ENCODE assay signal across 29 mouse cellular contexts in genomic region chr16:24041403-24041802, GRCm38 (mm10). TPM values are rescaled to one million over a fixed set of nuclear protein-coding genes. Genes with fewer than 3 reads are reported as not detected.
"Had no signal": no experiment of that assay in that cellular context is flagged by ENCODE, and none has a peak within 500 bp of the region (broad histone marks: within the 10 kb centered on the region; RNA-seq: fewer than 3 reads in every experiment).

No protein-coding gene starts in this region.

- H3K36me3 ChIP-seq: liver, embryonic 15.5 days; lung, embryonic 15.5 days; midbrain, embryonic 13.5 days; midbrain, embryonic 15.5 days; neural tube, embryonic 12.5 days; stomach, embryonic 15.5 days had no signal

- H3K9ac ChIP-seq: liver, embryonic 15.5 days; liver, postnatal 0 days; lung, embryonic 15.5 days; midbrain, embryonic 13.5 days; midbrain, embryonic 15.5 days; neural tube, embryonic 12.5 days; stomach, embryonic 15.5 days had no signal

- H3K4me3 ChIP-seq: liver, embryonic 15.5 days; lung, embryonic 15.5 days; megakaryocyte, embryonic 14.5 days; midbrain, embryonic 13.5 days; midbrain, embryonic 15.5 days; neural tube, embryonic 12.5 days; stomach, embryonic 15.5 days had no signal

- H3K4me1 ChIP-seq: liver, embryonic 15.5 days; lung, embryonic 15.5 days; megakaryocyte, embryonic 14.5 days; midbrain, embryonic 13.5 days; midbrain, embryonic 15.5 days; neural tube, embryonic 12.5 days; stomach, embryonic 15.5 days had no signal

- H3K27me3 ChIP-seq: liver, embryonic 15.5 days; lung, embryonic 15.5 days; midbrain, embryonic 13.5 days; midbrain, embryonic 15.5 days; neural tube, embryonic 12.5 days; stomach, embryonic 15.5 days had no signal

- ATAC-seq: liver, postnatal 0 days; lung, postnatal 0 days; midbrain, embryonic 13.5 days; midbrain, embryonic 15.5 days had no signal

- DNase-seq: liver, postnatal 0 days; lung, adult 2 months; lung, postnatal 14 days; lung, postnatal 36 days; retina, postnatal 1 day; right cerebral cortex, adult 18-20 months; right cerebral cortex, postnatal 25 days; right cerebral cortex, postnatal 4 days; thymus, adult 2 months; thymus, postnatal 25 days; thymus, postnatal 4 days had no signal

- H3K27ac ChIP-seq: liver, embryonic 15.5 days; lung, embryonic 15.5 days; macrophage; midbrain, embryonic 13.5 days; midbrain, embryonic 15.5 days; neural tube, embryonic 12.5 days; stomach, embryonic 15.5 days; stomach, postnatal 0 days had no signal

- H3K4me2 ChIP-seq: liver, embryonic 15.5 days; lung, embryonic 15.5 days; midbrain, embryonic 11.5 days; midbrain, embryonic 13.5 days; midbrain, embryonic 15.5 days; neural tube, embryonic 12.5 days; stomach, embryonic 15.5 days had no signal

- H3K9me3 ChIP-seq: liver, embryonic 15.5 days; lung, embryonic 15.5 days; midbrain, embryonic 13.5 days; midbrain, embryonic 15.5 days; neural tube, embryonic 12.5 days; stomach, embryonic 15.5 days had no signal

RNA-seq across cellular contexts. Expression of gene Gm37419, which starts 53.1 kb away (rescaled TPM):
- total RNA-seq: midbrain, postnatal 0 days; monocyte, adult 5-6 weeks had no signal
- polyA plus RNA-seq: liver, embryonic 15.5 days; liver, postnatal 0 days; lung, adult 2 months; lung, embryonic 15.5 days; lung, postnatal 0 days; macrophage; midbrain, embryonic 11.5 days; midbrain, embryonic 13.5 days; midbrain, embryonic 15.5 days; midbrain, postnatal 0 days; neural tube, embryonic 12.5 days; neural tube, embryonic 14.5 days; small intestine, adult 2 months; spleen, adult 2 months; stomach, embryonic 15.5 days; stomach, postnatal 0 days; testis, adult 2 months; thymus, adult 2 months; urinary bladder, adult 2 months had no signal
